Mouse (Mus musculus): ENCODE measurements at regions not wholly inside any gene's neighbourhood (a gene's known extent, or its start where the extent isn't known, plus 50 kb on each side); places are given as distances from the start of the nearest gene placed in this dataset.

DNA sequence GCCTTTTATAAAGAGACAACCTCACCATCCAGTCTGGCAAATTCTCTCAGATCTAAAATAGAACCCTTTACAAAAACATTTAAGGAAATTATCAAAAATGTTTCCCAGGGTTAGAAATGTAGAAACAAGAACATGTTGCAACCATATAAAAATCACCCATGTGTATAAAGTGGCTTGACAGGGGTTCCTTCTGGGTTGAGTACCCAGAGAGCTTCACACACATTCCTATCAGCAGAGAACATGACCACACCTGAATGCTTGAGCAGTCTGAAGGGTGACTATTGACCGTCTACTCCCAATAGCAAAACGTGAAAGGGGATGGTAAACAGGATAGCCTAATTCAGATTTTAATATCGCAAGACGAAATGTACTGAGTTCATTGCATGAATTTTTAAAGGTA, 57.8 kb upstream of the Zfand5 start:
- no peak for DNase-seq

DNA sequence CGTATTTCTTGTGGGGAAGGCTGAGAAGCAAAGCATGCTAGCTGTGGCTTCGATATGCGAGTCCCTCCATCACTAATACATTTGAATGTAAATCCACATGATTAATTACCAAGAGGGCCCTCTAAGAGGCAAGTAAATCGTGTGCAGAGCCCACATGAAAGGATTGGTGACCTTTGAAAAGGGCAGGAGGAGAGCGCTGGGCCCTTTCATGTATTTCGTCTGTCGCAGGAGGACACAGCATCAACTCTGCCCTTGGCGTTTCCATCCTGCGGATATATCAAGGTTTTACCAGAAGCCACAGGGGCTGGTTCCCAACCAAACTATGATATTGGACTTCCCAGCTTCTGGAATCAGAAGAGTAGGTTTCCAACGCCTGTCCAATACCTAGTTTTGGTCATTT, 78.6 kb upstream of the Zfand5 start:
- DNase-seq: no peak

DNA sequence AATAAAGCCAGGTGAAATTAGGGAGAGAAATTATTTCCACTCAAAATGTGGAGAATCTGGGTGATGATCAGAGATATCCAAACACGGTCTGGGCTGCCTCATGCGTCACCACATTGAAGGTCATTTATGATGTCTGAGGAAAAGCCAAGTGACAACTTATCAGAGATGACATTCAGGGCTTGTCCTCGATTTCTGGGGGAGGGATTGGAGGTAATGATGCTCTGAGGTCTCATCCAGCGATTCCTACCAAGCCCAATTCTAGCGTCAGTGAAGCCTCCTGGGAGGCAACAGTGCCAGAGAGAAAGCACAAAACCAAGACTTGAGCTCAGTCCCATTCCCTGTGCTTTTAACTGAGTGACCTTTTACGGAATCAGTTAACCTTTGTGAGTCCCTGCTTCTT, 79.5 kb upstream of the Zfand5 start:
- DNase-seq: no peak

DNA sequence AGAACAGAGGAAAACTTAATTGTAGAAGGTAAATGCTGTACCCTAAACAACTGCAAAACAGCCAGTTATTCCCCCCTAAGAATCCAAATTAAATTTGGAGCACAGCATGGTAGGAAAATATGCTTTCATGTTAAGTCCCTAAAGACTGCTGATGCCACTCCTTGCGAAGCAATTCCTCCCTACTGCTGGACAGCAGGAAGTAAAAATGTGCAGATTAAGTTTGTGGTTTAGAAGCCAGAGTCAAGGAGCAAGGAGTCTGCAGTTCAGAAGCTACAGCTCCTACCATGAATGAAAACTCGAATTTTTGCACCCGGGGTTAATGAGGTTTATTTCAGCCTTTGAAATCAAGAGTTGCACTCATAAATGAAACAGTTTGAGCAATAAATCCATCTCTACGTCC, 82.9 kb upstream of the Zfand5 start:
- DNase-seq: no peak

DNA sequence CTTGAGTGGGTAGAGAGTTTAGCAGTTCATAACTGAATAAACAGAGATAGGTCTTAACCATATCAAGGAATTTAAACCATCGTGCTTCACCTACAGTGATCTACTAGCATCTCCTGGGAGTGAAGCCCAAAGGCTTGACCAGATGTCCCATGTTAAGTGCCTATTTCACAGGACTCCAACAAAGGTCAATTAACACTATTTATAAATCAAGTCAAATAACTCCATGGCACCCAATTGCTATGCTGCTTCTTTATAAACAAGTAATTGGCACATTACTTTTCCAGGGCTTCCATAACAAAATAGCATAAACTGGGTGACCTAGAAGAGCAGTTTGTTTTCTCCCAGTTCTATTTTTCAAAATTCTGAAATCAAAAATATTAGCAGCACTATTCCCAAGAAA, 85.4 kb upstream of the Zfand5 start:
- no peak for DNase-seq

DNA sequence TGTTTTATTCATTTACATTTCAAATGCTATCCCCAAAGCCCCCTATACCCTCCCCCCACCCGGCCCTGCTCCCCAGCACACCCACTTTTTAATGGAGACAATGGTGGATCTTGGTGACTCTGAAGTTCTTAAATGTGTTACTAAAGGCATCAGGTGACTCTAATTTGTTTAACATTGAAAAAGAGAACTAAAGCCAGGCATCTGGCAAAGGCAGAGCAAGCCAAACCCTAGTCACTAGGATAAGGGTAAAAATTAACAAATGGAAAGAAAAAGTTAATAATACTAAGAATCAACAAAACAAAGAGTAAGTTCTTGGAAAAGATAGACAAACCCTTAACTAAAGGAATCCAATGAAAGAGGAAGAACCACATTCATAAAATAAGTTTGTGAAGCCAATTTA, 86.1 kb upstream of the Zfand5 start:
- no peak for DNase-seq

DNA sequence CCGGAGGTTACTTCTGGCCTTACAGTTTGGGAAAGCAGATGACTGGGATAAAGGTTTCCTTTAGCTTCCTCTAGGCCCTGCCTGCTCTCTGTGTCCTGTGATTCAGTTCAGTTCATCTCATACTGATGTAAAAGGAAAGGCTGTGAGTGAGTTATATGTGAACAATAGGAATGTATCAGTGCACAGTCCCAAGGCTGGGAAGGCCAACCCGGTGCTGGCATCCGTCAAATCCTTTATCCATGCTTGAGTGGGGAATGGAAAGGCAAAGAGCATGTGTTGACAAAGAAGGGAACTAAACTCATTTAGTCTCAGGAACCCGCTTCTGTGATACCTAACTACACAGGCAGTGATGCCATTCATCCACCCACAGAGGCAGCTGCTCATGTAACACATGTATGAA, 89.0 kb upstream of the Zfand5 start:
- no peak for DNase-seq

DNA sequence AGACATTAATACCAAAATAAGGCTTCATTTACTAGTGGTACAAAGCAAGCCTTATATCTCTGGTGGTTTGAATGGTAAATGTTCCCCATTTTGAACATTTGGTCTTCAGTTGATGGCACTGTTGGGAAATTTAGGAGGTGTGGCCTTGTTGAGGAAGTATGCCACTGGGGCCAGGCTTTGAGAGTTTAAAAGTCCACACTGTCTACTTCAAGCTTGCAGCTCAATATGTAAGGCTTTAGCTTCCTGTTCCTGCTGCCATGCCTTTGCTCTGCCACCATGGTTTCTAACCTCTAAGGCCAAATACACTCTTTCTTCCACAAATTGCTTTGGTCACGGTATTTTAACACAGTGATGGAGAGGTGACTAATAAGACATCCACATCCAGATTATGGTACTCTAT, 92.2 kb upstream of the Zfand5 start:
- DNase-seq: no peak

DNA sequence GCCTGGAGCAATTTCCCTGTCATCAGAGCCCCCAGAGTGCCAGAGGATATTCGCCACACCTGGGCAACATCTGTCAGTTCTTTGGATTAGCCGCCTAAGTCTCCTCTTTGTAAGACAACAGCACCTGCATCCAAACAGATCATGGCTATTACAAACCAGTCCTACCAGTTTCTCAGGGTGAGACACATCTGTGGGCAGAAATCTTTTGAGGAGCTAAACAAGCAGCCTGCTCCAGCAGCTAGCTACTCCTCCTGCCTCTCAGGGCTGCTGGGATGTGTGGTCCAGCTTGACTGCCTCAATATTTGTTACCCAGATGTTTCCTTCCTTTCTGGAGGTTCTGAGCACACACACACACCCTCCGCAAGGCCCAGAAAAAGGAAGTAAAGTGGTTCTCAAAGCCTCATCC, 96.6 kb upstream of the Zfand5 start:
- DNase-seq: peak; percentile 22

DNA sequence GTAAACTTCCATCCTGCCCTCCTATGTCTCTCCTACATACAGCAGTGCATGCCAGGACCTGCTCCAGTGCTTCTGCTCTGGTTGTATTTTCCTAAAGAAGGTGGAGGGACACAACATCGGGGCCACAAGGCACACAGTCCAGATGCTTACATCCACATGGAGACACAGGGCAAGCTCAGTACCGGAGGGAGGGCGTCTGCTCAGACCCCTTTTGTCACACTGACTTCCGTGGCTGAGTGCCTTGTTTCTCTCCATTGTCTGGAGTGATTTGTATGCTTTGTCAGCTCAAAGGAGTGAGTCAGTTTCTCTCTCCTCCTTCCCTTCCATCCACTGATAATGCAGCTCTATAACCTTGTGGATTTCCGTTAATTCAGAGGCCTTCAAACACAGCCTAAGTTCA, 97.4 kb upstream of the Zfand5 start:
- peak; percentile 30 for DNase-seq

DNA sequence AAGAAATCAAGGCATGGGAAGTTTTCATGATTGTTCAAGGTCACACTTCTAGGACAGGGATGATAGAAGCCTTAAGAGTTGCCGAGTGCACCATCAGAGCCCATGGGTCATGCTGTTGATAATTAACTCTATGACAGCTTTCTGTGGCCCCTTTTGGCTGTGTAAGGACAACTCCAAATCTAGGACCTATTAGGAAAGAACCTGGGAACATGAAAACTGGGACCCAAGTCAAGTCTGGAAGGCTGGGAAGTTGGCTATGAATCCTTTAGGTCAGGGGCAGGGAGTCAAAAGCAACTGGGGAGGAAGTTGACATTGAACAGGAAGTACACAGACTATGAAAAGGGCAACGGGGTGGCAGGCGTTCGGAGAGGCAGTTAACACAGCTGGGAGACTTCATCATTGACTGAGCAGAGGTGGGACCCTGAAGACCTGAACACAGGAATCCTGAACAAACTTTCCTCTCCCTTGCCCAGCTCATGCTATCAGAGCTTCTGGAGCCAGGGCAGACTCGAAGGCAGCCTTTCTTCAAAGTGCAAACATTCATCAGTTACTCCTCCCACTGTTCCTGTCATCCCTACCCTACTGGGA, 98.1 kb upstream of the Zfand5 start:
- peak; percentile 31 for DNase-seq

DNA sequence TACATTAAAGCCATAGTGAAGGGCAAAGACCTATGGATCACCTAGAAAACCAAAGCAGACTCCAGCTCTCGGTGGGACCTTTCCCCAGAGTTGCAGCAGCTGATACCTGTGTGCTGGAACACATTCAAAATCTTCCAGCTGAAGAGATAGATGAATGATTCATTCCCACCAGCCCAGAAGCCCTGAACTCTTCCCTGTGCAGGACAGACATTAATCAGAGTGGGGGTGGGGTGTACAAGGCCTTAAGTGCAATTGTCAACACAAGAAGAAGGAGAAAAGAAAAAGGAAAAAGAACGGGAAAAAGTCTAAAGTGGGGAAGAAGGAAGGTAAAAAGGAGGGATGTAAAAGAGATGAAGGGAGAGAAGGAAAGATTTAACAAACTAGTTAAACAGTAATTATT, 100.9 kb upstream of the Zfand5 start:
- DNase-seq: no peak

DNA sequence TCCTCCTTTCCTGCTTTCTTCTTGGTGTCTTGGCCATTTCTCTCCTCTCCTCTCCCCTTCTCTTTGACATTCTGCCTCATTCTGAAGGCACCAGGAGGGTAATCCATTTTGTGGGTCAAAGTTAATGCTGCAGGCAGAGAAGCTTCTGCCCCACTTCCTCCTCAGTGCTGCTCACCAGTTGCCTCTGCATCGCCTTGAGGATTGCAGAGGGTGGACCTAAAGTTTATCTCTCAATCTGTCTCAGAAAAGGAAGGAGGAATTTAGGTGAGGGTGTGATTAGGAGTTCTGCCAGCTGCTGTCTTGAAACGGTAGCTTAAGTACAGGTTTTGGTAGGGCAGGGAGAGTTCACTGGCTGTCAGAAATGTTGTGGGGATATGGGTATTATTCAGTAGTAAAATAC, 101.3 kb upstream of the Zfand5 start:
- no peak for DNase-seq

DNA sequence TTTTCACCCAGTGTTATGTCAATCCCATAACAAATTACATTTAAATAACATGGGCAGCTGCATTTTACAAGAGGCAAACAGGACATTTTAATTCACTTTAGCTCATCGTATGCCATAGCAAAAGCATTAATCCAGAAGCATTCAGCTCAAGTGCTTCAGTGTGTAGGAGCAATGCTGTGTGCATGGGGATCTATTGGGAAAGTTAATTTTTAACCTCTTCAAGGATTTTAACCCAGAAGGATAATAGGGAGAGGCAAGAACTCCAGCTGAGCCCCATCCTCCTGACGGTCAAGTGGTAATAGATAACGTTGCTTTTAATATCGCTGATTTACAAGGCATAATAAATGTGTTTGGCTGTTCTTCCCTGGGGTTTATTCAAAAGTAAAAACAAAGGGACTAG, 105.1 kb upstream of the Zfand5 start:
- DNase-seq: no peak

DNA sequence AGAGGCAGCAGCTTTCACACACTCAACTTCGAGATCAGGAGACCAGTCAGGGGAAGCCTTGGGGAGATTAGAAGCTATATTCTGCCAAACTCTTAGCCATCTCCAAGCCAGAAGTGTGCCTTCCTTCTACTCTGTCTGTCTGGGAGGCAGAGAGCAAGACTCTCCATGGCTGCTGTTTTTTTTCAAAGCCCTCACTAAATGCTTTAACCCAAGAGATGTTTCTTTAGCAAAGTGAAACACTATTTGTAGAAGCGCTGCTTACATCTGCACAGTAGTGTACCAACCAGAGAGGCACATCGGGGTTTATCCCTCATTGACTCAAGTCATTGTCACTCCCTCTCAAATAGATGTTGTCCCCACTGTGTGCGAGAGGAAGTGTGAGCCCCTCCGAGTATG, 105.6 kb upstream of the Zfand5 start:
- no peak for DNase-seq

DNA sequence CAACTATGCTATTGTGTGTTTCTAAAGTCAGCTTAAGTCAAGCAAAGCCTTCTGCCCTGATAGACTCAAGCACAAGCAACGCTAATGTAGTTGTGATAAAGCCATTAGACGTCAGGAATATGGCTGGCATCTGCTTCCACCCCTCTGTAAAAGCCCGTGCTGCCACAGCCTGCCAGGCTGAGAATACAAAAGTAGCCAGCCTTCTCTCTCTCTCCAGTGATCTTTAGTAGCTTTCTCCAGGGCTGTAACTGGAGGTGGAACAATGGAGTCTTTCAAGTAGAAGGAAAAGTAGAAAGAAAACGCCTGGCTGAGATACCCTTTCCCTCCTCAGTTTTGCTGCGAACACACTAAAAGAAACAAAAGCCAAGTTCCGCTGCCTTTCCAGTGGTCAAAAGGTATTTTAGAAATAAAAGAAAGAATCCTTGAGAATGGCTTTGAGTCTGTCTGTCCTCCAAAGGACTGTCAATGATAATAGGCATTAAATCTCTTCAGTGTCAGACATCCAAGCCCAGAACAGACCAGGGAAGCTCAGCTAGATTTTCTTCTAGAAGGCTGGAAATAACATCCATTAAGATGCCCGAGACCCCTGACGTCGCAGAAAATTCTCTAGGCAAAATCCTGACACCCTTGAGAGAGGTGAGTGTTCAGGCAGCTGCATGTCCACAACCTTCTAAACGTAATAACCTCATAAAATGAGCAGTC, 106.2 kb upstream of the Zfand5 start:
- DNase-seq: no peak

DNA sequence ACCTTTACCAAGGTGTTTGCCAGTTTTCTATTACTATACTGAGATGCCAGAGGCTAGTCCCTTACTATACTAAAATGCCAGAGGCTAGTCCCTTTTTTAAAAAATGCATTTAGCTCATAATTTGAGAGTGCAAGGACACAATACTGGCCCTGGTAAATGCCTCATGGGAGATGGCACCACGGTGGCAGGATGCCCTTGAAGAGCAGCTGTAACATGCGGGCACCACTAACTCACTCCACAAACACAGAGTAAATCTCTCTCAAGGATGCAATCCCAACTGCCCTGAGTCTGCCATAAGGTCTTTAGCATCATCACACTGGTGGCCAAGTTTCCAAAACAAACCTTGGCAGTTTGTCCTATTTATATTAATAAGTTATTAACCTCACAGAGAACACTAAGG, 108.1 kb upstream of the Zfand5 start:
- no peak for DNase-seq

DNA sequence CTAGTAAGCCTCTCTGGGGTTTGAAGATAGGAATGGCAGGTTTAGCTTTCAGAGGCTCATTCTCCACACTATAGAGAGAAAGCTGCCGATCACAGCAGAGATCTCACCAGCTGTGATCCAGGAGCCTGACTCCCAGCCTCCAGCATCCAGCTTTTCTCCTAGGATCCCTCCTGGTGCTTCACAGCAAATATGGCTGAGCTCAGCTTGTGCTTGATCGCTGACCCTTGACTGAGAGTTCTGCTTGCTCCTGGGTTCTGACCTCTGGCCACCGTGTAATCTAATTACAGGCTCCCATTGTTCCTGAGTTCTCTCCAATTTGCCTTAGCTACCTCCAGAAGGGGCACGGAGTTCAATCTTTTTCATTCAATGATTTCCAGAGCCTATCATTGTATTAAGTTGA, 111.1 kb upstream of the Zfand5 start:
- DNase-seq: peak; percentile 27

DNA sequence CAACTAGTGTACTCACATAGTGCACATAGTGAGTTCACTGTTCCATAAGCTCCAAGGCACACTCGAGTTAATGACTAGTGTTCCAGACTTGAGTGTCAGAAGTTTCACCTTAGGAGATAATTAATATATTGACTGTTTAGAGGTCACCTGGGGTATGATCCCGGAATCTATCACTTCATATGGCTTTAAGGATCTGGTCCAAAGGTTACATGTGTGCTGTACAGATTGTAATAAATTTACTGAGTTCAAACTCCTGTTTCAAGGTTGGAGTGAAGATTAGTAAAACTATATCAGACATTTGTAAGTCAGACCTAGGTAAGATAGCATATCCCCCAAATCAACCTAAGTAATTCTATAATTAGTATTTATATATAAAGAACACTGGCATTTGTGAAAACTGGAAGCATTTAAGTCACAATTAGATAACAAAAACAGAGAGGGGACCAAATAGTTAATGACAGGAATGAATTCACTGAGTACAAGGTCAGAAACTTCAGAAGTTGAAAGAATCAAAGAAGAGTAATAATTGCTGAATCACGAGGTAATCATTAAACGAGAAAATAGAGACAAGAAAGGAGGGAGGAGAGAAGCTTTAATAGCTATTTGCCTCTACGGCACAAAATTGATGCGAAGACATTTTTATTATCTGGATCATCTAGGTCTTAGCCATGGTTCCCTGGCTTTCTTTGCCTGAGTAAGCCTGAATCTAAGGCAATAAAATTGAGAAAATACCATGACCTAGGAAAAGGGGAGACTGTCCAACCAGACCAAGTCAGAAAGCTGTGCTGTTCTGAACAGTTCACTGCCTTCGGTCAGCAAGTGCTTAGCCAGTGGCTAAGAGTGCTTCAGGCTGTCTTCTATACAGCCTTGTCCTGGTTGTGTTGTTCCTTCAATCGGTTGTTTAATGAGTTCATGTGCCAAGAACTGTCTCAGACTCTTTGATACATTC, 112.6 kb upstream of the Zfand5 start:
- DNase-seq: no peak

DNA sequence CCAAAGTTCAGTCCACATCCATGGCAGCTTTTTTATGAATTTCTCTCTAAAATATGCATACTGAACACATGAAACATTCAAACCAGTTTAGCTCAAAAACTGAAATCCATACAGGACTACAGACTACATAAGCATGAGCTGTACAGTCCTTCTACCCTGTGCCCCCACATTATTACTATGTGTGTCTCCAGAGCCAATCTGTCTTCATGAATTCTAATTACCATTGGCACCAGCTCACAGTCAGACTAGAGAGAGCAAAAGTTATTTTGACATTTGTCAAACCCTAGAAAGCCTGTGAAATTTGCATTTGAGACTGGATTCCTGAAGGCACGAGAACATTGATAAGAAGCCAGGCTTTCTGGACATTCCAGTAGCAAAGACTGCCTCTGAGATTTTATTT, 117.9 kb upstream of the Zfand5 start:
- no peak for DNase-seq

DNA sequence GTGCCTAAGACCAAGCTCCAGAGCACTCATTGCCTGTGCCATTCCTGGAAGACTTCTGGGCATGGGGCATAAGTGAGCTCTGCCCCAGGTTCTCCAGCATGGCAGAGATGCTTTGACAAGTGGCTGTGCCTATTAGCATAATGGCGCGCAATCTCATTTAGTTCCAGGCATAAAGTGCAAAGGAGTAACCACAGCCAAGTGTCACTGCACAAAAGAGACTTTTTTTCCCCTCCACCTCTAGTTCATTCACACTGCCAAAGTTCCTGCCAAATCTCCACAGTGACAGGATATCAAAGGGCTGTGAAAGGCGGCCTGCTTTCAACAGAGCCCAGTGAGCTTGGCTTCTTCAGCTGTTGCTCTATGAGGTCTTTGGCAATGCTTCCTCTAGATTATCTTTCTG, 120.1 kb upstream of the Zfand5 start:
- no peak for DNase-seq

DNA sequence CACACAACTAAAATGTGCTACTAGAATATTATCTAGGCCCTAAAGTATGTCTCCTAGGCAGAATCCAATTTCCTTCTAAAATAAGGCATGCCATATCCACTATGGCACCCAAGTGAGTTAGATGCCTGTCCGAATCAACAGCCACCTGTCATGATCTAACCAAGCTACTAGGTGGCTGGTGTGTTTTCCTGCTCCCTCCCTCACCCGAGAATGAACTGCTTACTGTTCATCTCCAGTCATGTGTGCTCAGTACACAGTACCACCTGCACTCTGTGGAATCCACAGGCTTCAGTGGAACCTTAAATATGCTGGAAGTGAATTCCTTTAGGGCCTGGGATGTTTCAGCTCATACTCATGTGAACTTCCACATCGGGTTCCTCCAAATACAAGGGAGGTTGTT, 121.2 kb upstream of the Zfand5 start:
- DNase-seq: no peak

DNA sequence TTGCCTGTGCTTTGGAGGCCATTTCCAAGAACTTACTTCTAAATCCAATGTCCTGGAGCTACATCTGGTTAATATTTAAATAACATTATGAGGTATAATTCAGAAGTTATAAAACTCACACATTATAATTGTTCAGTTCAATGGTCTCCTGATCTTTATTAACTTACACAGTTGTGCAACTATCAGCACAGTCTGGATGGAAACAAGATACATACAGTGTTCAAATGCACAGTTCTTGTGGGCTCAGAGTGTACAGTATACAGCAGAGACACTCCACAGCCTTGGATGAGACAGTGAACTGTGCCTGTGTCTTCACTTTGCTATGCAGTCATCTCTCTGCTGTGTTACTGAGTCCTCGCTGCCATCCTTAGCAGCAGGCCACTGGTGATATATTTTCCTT, 121.8 kb upstream of the Zfand5 start:
- no peak for DNase-seq

DNA sequence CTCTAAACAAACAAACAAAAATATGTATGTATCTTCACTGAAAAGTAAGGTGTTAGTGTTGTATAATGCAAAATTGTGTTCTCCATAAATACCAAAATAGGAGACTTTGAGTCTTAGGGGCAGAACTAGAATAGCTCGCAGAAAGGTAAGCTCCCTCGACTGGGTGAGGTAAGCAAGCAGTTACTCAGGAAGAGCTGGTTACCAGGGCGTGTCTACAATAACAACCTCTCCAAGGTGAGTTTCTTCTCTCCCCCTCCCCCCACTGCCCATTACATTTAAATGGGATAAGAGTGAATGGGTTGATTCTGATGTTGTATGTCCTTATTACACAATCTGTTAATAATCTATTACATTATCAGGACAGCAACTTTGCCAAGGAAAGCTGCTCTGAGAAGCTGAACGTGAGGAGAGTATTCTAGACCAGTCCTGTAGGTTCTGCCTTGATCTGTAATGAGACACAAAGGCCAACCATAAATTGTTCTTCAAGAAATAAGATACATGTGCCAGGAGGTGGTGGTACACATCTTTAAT, 125.2 kb upstream of the Zfand5 start:
- no peak for DNase-seq

Data from kidney, postnatal 10 days (tissue).